Mouse (Mus musculus) yolk sac, embryonic 10.5 days (tissue): ENCODE measurements around the gene Arfgap3.
"Not testable (repeated sequence)": the region's sequence is repeated elsewhere in the genome, so short reads cannot be mapped to it uniquely, and the experiment has no call there.

ENCODE experiments used
- DNase-seq: peaks from one replicate; pipeline ENCODE4 v3.0.0-alpha.2; 2017; ENCODE audit warnings: low spot score

Gene Arfgap3

GRCm38 (mm10) chr15:83345898-83346529, 4.0 kb downstream of the Arfgap3 start:
- no peak for DNase-seq

DNA sequence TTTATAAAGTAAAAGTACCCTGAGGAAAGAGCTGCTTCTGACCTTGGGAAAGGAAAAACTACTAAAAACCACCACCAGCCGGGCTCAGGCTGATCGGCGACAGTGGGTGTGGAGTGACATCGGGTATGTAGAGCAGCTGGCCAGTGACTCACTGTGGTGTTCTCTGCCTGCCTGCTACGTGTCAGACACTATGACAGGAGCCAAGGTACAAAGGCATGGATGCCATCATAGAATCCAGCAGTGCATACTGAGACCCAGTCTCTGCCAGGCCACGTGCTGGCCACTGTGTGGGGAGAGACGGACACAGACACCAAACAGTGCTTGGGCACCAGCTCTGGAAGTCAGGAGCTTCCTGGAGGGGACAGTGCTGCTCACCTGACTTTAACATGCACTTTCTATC, 5.1 kb downstream of the Arfgap3 start:
- DNase-seq: no peak

DNA sequence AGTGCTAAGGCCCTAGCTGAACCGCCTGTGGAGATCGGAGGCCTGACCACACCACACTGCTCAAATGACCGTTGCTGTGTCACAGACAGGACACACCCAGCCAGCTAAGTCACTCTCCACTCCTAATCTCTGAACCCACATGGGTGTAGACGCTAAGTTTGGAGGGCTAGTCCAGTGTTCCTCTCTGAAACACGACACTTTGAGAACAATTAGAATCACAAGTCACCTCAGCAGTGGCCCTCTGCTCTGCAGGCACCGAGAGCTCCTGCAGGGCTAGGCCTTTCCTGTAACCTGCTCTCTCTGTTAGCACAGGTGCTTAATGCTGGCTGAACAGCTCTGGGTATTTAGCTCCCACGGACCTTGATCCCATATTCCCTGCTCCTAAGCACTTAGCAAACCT, 5.9 kb downstream of the Arfgap3 start:
- peak; percentile 42 for DNase-seq

GRCm38 (mm10) chr15:83338908-83339307, 11.1 kb downstream of the Arfgap3 start:
- DNase-seq: no peak

- peak; percentile 24 for DNase-seq
These were observed 11.9 kb downstream of the Arfgap3 start for GRCm38 (mm10) chr15:83337903-83338870.

DNA sequence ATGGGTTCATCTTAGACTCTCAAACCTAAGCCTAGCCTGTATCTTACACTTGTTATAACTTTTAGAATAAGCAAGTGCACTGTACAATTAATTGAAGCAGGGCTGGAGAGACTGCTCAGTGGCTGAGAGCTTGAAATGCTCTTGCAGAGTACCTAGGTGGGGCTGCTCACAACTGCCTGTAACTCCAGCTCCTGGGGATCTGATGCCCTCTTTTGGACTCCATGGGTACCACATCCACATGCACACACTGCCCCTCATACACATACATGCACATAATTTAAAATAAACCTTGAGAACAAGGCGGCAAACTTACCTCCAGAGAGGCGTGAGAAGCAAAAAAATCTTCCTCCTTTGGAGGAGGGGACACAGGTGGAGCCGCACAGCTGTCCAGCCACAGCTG, 17.7 kb downstream of the Arfgap3 start:
- DNase-seq: no peak

DNA sequence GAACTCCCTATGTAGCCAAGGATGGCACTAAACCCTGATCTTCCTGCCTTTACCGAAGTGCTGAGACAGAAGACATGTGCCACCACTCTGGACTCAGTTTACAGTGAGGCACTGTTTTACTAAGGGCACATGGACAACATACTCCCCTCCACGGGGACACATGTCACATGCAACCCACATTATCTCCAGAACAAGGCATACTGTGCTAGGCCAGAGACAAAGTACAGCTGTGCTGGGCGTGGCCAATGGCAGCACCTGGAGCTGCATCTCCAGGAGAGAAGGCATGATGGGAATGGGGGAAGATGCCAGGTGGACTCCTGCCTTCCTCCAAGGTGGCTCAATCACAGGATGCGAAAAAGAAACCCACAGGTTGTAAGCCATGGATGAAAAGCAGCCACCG, 21.1 kb downstream of the Arfgap3 start:
- no peak for DNase-seq

GRCm38 (mm10) chr15:83323071-83323470, 27.0 kb downstream of the Arfgap3 start:
- DNase-seq: no peak

GRCm38 (mm10) chr15:83314914-83315313, 35.1 kb downstream of the Arfgap3 start:
- no peak for DNase-seq

- DNase-seq: no peak
These were observed 40.2 kb downstream of the Arfgap3 start for GRCm38 (mm10) chr15:83309878-83310277.

DNA sequence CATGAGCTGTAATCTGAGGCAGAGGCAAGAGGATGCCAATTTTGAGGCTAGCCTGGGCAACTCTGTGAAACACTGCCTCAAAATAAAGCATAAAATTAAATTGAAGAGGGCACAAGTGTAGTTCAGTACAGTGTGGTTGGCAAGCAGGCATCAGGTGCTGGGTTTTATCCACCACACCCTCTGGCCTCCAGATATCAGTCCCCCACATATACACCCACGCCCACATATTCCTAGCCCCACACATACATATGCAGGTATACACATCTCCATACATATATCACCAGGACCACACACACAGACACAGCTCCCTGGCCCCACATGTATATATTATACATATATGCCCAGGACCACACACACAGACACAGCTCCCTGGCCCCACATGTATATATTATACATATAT, 41.3 kb downstream of the Arfgap3 start:
- not testable (repeated sequence) for DNase-seq

DNA sequence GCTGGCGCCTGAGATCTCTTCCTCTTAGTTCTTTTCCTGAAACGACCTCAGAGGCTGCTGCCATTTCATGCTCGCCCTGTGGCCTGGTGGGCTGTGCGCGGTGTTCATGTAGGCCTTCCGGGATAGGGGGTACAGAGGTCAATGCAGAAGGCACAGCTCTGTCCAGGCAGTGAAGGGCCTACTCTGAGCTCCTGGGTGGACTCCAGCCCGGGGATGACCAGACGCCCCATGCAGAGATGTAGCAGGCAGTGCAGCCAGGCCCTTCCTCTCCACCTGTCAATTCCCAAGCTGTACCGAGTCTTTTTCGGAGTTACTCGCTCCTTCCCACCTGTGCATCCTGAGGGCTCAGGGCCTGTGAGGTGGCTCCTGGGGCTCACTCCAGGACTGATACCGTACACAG, 43.9 kb downstream of the Arfgap3 start:
- DNase-seq: no peak

DNA sequence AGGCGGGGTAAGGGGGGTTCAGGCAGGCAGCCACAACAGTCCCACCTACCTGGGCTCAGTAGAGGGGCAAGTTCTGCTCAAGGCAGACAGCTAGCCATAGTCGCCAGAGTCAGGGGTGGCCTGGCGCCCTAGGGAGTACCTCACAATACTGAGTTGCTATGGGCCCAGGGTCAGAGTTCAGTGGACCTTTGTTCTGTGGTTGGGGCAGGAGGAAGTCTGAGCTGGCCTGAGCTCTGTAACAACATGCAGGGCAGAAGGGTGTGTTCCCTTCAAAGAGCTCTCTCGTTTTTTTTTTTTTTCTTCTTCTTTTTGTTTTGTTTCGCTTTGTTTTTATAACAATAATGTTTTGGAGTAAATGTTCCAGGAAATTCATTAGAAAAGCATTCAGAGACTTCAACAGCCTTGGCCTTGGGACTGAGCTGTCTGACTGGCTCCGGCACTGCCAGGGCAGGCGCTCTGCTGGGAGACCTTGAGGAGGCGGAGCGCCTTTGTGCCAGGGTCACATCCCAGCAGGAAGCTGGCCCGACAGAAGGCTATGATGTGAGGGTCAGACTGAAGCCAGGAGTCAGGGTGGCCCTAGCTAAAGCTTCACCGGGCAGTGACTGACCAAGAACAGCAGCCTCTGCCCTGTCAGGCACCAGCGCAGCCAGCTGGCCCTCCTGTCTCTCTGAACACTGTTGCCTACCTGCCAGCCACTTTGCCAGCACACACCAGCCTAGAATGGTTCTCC, 44.7 kb downstream of the Arfgap3 start:
- DNase-seq: peak; percentile 51

DNA sequence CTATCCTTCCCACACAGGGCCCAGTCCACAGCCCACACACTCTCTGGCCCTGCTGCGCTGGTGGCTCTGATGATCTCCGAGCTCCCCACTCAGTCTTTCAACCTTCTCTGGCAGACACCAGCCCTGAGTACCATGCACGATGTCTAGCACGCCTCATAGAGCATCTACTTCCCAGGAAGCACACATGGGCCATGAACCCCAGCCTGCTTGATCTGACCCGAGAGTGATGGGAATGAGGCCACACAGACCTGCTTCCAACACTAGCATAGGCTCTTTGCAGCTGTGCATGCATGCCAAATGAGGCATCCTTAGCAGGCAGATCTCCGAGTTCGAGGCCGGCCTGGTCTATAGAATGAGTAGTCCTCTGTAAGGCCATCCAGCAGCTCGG, 45.2 kb downstream of the Arfgap3 start:
- no peak for DNase-seq

DNA sequence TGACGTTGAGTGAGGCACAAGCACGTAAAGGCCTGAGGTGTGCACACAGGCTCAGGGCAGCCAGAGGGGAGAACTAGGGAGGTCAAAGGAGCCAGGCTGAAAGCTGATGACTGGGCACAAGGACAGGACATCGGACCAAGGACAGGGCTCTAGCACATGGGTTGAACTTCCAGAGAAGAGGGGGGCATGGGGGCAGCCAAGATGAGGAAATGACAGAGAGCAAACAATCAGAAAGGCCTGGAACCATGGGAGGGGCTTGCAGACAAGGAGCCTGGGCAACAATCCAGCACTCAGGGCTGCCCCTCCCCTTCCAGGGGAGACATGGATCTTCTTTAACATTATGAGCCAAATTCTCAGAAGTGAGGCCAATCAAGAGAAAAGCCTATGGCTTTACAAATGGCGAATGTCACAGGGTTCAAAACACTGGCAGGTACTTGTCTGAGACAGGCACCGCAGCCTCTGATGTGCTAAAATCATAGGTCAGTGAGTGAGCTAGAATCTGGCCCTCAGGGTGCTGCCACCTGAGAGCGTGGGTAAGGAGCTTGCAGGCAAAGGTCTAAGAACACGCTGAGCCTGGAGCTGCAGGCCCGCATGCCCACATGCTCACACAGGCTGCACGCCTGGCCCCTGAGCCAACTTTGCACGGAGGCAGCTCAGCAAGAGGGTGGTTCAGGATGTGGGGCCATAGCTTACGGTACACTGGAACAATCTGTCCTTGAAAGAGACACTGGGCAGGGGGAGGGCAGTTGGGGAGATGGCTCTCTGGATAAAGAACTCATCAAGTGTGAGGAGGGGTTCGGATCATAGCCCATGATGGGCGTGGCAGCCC, 46.2 kb downstream of the Arfgap3 start:
- DNase-seq: peak; percentile 41

DNA sequence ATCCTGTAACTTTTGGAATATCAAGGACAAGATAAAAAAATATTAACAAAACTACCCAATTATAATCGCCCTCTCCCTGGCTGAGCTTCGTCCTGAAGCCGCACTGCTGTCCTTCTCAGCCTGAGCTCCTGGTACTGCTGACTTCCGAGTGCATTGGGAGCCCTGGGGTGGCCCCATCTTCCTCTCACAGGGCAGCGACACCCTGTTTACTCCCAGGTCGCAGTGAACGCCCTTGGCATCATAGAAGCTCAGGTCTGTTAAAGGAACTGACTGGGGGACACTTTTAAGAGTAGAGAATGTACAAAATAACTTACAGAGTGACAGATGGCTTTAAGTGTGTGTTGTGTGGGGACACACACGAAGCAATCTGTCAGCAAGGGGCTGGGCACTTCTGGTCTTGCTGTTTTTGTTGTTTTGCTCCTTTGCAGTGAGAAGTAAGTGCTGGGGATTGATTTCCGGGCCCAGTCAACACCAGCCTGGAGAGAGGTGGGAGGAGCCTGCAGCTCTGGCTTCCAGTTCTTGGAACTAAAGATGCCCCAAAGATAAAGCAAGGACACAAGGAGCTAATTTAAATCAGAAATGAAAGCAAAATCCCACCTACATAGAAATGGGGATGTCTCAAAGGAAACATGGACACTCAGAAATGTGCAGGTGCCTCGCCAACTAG, 50.0 kb downstream of the Arfgap3 start:
- peak; percentile 31 for DNase-seq

DNA sequence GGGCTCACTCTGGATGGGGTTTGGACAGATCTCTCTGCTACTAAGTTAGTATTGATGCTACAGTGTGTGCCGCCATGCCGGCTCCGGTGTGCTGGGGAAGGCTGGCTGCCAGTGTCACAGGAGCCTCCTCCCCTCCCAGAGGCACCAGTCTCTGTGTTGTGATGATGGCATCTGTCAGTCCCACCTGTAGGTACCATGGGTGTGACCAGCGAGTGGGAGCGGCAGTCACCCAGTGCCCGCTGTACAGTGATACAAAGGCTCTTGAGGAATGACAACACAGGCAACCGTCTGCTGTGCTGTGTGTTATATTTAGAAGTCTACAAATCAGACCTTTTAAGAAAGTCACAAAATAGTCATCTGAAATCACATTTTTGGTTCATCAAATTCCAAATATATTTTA, 50.6 kb downstream of the Arfgap3 start:
- no peak for DNase-seq

DNA sequence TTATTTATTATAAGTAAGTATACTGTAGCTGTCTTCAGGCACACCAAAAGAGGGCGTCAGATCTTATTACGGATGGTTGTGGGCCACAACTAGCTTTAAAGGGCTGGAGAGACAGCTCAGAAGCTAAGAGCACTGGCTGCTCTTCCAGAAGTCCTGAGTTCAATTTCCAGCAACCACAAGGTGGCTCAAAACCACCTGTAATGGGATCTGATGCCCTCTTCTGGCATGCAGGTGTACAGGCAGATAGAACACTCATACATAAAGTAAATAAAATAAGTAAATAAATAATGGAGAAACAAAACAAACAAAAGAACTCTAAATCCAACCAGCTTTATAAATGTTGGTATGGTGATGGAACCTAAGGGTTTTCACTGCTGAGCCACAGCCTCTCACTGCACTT, 51.2 kb downstream of the Arfgap3 start:
- DNase-seq: no peak

GRCm38 (mm10) chr15:83298313-83298712, 51.7 kb downstream of the Arfgap3 start:
- DNase-seq: no peak

DNA sequence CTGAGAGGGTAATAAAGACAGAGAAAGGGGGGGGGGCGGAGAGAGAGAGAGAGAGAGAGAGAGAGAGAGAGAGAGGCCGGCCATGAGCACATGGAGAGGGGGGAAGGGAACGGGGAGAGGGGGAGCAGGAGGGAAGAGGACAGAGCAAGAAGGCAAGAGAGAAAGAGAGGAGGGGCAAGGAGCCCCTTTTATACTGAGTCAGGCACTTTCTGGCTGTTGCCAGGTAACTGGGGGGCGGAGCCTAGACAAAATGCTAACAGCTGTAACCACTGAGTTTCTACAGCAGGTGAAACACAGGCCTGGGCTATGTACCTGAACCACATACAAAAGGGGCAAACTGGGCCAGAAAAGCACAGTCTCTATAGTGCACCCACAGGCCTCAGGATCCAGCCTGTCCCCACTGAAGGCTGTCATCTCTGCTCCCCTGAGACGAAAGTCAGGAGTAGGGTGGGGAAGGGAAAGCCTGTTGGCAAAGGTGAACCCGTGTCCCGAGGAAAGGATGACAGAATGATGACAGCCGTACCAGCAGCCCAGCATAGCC, 53.2 kb downstream of the Arfgap3 start:
- DNase-seq: no peak

GRCm38 (mm10) chr15:83296050-83296449, 54.0 kb downstream of the Arfgap3 start:
- DNase-seq: no peak
